Mouse (Mus musculus): Measurements from ENCODE around the gene Tas2r110.

Gene Tas2r110

GRCm38 (mm10) chr6:132867708-132868107 is at the start of gene Tas2r110:
Gene Tas2r110, plus strand, starts transcription at chr6:132868008.
- no peak for DNase-seq (ENCODE audit: low spot score in 2 of 2)

DNA sequence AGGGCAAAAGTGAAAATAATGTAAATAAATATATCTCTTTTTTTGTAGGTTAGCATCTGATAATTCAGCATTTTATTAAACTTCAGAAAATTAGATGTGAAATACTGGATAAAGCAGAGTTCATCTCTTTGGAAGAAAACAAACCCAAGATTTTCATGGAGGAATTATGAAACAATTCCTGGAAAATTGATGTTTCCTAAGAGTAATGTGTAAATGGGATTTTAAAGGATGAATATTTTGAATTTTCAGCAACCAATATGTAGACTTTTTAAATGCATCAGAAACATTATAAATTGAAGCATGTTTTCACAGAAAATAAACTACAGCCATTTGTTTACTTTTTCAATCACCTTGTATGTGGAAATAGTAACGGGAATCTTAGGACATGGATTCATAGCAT is 21.0 kb upstream of the Tas2r110 start, which contains the start of gene Tas2r123:
Tas2r123 (plus strand) TSS at position 301 of the 400 bp plus-strand sequence.
- DNase-seq (ENCODE audit: low spot score in 2 of 2) = no peak

- no peak for DNase-seq (ENCODE audit: low spot score in 2 of 2)
Observed at GRCm38 (mm10) chr6:132855138-132855537, 12.7 kb upstream of the Tas2r110 start, which contains the start of gene Tas2r116. Gene Tas2r116, plus strand, starts transcription at chr6:132855438.

DNA sequence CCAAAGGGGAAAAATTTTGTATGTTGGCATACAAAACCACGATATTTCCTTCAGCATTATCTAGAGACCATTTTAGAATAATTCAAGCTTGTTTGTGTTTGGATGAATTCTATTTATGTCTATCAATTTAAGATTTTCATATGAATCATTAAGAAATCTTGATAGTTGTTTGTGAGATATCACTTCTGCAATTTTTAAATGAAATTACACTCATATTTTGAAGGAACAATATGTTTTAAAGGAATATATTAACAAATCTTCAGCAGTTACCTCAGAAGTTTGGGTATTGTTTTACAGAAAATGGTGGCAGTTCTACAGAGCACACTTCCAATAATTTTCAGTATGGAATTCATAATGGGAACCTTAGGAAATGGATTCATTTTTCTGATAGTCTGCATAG is 24.9 kb downstream of the Tas2r110 start, which contains the start of gene Tas2r113:
Tas2r113 (plus strand) TSS at position 301 of the 400 bp plus-strand sequence.
- no peak for DNase-seq (ENCODE audit: low spot score in 2 of 2)

DNA sequence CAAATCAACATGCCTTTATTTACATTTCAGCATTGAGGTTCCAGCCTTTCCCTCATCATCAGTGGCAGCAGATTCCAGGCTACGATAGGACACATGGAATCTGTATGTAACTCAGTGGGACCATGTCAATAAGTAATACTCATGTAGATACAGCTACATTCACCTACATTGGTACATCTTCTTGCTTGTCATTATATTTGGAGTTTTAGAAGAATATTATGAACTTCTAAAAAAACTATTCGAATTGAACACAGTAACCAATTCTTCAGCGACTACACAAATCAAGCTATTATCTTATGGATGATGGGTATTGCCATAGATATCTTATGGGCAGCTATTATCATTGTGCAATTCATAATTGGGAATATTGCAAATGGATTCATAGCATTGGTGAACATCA is 41.5 kb downstream of the Tas2r110 start, which contains the start of gene Tas2r125:
Tas2r125 (plus strand) TSS at position 301 of the 400 bp plus-strand sequence.
- DNase-seq (ENCODE audit: low spot score in 2 of 2) = no peak
